Mouse (Mus musculus) frontal cortex, adult 2 months (tissue): ENCODE results near the gene Pgm1. TPM values are rescaled to one million over a fixed set of nuclear protein-coding genes. Genes with fewer than 3 reads are reported as not detected.
A peak's percentile ranks its signal among the peaks of the same experiment; 100 is the strongest.

ENCODE experiments used
- DNase-seq, 2 experiments: peaks; one replicate each; pipeline ENCODE4 v3.0.0; 2022; ENCODE audit warnings: low spot score in 1 of 2; ENCODE audit errors: extremely low spot score in 1 of 2
- polyA plus RNA-seq: library from polyadenylated mRNA; depleted of rRNA; stranded (reverse); fragments of >200 nt; gene quantifications from 2 replicates; pipeline ENCODE4 v1.2.3, GENCODE M21; 2012

The Pgm1 gene
- polyA plus RNA-seq, 1 experiment = 64.6 TPM

- DNase-seq = no peak
Observed at GRCm38 (mm10) chr4:99955396-99955795, 26.2 kb downstream of the Pgm1 start.

DNA sequence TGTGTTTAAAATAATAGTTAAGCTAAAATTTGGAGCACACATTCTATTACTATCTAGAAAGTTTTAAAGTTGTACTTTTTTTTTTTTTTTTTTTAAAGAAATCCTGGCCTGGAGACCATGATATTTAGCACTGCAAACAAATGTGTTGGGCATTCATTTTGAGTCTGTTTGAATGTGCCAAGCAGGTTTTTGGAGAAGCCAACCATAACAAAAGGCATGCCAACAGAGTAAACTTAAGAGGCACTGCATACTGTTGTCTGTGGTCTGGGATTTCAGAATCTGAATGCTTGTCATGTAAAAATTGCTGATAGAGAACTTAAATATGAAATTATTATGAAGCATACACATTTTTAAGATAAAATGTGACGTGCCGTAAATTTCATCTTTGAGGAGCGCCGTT lies 28.0 kb downstream of the Pgm1 start:
- DNase-seq = no peak

DNA sequence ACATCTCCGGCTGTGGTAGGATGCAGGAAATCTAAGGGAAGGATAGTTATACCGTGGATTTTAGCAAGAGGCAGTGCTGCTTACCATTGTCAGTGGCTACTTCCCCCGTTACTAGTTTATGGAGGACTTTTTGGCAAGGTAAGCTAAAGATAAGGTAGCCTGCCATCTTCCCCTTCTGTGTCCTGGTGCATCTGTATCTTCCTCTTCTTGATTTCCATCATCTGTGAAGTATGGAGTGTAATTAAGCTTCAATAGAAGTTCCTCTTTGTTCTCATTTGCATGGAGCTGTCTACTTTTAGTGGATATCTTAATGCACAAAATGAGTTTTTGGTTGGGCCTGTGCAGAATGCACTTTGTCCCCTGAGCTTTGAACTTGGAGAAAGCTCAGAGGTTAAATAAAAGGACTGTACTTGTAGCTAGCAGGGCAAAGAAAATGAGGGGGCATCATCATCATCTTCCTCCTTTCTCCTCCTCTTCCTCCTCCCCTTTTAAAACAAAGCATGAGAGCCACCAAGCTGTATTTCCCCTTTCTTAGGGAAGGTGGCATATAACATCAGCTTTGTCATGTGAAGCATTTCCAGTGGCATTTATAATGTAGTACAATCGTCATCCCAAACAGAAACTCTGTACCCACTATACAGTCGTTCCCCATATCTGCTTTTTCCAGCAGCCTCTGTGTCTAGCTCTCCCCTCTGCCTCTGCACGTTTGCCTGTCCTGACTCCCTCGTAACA lies 29.0 kb downstream of the Pgm1 start:
- DNase-seq = no peak

- DNase-seq = no peak
Observed at GRCm38 (mm10) chr4:99959308-99959707, 30.1 kb downstream of the Pgm1 start.

DNA sequence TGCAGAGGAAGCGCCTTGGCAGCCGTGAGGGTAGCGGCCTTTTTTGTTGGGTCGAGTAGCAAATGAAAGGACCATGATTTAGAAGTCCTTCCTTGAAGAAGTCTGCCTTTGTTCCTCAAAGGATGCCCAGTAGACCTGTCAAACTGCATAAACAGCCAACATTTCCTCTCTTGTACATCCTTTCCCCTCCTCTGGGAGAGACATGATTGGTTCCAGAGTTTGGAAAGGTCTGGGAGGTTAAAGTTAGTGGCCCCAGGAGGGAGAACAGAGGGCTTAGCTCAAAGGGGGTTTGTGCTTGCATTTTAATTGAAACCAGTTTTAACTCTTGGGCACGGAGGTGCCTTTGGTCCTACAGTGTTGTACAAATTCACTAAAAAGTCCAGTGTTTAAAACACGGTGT lies 37.3 kb downstream of the Pgm1 start:
- DNase-seq = no peak

DNA sequence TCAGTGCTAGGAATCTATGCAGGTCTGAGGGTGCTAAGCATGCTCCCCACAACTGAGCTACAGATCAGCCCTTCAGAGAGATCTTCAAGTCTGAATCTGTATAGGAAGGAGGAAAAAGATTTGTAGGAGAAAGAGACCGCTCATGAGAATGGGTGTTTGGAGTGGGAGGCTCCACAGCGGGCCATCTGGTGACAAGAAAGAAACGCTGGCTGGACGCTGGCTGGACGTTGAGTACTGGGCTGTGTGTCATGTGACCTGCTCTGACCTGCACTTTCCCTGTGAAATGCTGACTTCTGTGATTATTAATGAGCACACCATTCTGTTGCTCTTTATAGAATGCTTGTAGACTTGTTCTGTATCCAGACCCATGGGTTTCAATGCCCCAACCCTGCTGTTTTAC lies 40.1 kb downstream of the Pgm1 start:
- DNase-seq = peak in 1 of 2 experiments; percentile 8

GRCm38 (mm10) chr4:99970097-99970496 lies 40.9 kb downstream of the Pgm1 start:
- DNase-seq = peak; percentile 17 to 33

DNA sequence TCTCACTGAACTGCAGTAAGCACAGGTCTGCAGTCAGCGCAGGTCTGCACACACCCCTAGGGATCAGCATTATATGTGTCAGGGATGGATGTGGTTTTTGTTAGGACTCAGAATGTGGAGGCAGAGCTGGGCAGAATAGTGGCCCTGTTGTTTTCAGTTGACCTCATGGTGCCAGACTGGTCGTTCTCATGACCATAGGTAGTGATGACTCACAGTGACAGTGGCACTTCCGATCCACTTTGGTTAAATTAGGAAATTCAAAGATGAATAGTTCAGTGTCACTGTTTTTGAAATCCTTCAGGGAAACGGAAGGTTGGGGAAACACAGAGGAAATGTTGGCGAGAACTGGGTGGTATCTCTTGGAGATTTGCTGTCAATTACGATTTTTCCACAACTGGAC lies 43.7 kb downstream of the Pgm1 start:
- DNase-seq = no peak

DNA sequence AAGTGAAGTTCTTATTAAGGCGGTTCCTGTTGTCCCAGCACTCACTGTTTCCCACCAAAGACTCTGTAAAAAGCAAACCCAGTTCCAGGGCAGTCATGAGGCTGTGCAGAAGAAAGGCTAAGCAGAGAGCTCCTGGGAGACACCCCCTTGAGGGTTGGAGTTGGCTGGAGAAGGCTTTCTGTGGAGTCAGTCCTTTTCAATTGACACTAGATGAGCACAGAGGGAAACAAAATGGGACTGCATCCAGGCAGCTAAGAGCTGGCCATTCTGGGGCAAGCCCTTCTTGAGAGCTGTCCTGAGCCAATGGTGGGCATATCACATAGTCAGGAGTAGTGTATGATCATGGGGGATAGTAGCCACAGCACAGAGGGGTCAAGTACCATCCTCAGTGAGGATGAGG lies 44.7 kb downstream of the Pgm1 start:
- no peak for DNase-seq

GRCm38 (mm10) chr4:99974375-99974774 lies 45.2 kb downstream of the Pgm1 start:
- no peak for DNase-seq

DNA sequence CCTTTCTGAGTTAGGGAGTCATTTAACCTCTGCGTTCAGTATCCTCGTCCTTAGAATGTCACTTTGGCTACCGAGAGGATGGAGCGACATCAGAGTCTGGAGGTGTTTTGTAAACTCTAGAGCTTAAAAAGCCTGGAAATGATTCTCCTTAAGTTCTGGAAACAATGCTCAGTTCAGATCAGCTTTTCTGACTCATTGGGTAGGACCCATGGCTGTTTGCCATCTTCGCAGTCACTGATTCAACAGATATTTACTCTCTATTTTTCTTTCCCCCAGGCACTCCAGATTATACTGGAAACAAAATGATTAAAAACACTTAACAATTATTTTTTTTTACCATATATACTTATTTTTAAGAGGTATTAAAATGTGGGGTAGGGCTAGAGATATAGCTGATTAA lies 50.1 kb downstream of the Pgm1 start:
- DNase-seq = no peak

- no peak for DNase-seq
Observed at GRCm38 (mm10) chr4:99981216-99981615, 52.0 kb downstream of the Pgm1 start.

GRCm38 (mm10) chr4:99983652-99984368 lies 54.6 kb downstream of the Pgm1 start:
- DNase-seq = no peak

GRCm38 (mm10) chr4:99984369-99984752 lies 55.1 kb downstream of the Pgm1 start:
- DNase-seq = no peak

DNA sequence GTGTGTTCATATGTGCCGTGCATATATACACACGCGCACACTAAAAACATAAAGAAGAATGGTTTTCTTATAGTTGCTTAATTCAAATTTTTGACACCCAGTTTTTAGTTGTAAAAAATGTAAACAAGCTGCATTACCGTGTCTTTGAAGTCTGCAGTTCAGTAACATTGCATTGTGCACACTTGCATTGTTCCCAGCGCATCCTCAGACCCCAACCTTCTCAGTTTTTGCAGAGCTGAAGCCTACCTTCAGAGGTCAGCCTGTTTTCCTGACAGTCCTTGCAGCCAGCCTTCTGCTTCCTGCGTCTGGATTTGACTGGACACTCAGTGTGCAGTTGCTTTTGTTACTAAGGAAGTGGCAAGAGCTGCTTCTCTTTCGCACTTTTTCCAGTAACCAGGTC lies 55.9 kb downstream of the Pgm1 start:
- DNase-seq = no peak

DNA sequence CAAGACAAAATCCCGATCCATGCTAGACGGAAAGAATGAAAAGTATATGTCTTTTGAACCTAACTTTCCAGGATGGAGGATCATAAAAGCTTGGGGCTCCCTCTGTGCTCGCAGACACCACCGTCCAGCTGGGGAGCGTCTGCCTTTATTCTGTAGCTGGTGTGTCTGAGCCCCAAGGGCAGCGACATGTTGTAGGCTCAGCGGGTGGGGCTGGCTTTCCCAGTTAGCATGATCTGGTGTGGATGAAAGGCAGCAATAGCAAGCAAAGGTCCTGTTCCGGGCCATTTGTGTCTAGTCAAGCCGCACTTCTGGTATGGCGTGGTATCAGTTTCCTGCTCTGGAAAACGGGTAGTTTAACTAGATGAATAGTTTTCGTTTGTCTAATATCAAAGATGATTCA lies 56.4 kb downstream of the Pgm1 start:
- no peak for DNase-seq

DNA sequence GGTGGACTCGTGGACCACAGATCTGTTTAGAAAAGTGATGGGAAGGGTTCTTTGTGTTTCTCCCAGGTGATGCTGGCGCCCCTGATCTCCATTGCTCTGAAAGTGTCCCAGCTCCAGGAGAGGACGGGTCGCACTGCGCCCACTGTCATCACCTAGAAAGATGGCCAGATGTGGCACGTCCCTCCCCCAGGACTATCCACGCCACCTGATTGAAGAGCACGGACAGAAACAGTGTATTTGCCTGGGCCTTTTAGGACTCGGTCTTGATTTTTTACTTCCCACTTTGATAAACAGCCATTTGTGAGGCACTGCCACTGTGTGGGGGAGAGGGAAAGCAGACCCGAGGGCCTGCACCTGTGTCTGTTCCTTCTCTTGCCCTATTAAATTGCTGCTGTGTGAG lies 57.4 kb downstream of the Pgm1 start:
- no peak for DNase-seq

GRCm38 (mm10) chr4:99988771-99989170 lies 59.6 kb downstream of the Pgm1 start:
- DNase-seq = no peak

GRCm38 (mm10) chr4:100000971-100001370 lies 71.8 kb downstream of the Pgm1 start:
- DNase-seq = no peak

- DNase-seq = no peak
Observed at GRCm38 (mm10) chr4:100001806-100002205, 72.6 kb downstream of the Pgm1 start.

- no peak for DNase-seq
Observed at GRCm38 (mm10) chr4:100007721-100008120, 78.5 kb downstream of the Pgm1 start.

- DNase-seq = peak; percentile 28 to 78
Observed at GRCm38 (mm10) chr4:100008371-100009090, 79.3 kb downstream of the Pgm1 start.
